Mouse (Mus musculus): ENCODE data around the gene Pias3. TPM values are rescaled to one million over a fixed set of nuclear protein-coding genes. Genes with fewer than 3 reads are reported as not detected.

Pias3 gene
- polyA plus RNA-seq, 1 experiment from 2014 or later = 16.1 TPM

DNA sequence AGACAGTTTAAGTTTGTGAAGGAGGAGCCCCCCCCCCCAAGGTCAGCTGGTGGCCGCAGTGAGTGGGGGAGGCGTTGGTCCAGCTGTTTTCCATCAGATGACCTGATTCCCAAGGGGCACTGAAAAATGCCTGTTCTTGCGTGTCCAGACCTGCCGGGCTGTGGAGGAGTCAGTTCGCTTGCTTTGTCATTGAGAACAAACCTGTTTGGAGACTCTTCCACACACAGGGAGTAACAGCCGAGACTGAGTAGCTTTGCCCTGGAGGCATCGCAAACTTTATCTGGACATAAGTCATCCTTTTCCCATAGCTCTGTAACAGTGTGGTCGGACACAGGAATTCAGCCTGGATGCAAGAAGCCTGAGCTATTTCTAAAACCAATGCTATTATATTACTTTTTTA lies 21.7 kb upstream of the Pias3 start:
- Histone ChIP-seq H3K4me2 (replicated peaks; ENCODE audit: low read depth) (no peak overlapping the region), H3K9ac (ENCODE audit: low read depth, low read length) (no peak overlapping the region), H3K36me3 (ENCODE audit: control insufficient read depth, insufficient read depth) (no peaks in the 10 kb centered on the region), H3K27ac (ENCODE audit: low read depth, low read length) (no peak overlapping the region), H3K27me3 (replicated peaks; ENCODE audit: control insufficient read depth, insufficient read depth, low read length) (no peaks in the 10 kb centered on the region; the same call in 1 of the 2 replicates), H3K4me3 (ENCODE audit: low read depth, low read length) (no peak overlapping the region), H3K9me3 (ENCODE audit: control insufficient read depth) (no peaks in the 10 kb centered on the region), H3K4me1 (replicated peaks; ENCODE audit: control insufficient read depth, insufficient read depth, low read length) (no peaks in the 10 kb centered on the region)
- TF ChIP-seq CTCF (IDR thresholded peaks at IDR 0.05; ENCODE audit: low read depth) = no peak
- 55% methylated on average over 8 of the region's 8 CpGs for WGBS
- ATAC-seq = no peak

GRCm38 (mm10) chr3:96675171-96675570 lies 21.0 kb upstream of the Pias3 start:
- H3K36me3 ChIP-seq (ENCODE audit: control insufficient read depth, insufficient read depth) = no peaks in the 10 kb centered on the region
- no peak overlapping the region for H3K4me3 ChIP-seq (ENCODE audit: low read depth, low read length)
- H3K27ac ChIP-seq (ENCODE audit: low read depth, low read length) = no peak overlapping the region
- H3K4me1 ChIP-seq (replicated peaks; ENCODE audit: control insufficient read depth, insufficient read depth, low read length) = no peaks in the 10 kb centered on the region
- 56% methylated on average over 3 of the region's 3 CpGs for WGBS
- H3K9ac ChIP-seq (ENCODE audit: low read depth, low read length) = no peak overlapping the region
- no peak overlapping the region for H3K4me2 ChIP-seq (replicated peaks; ENCODE audit: low read depth)
- TF ChIP-seq CTCF (IDR thresholded peaks at IDR 0.05; ENCODE audit: low read depth) = no peak
- ATAC-seq = no peak
- no peaks in the 10 kb centered on the region for H3K9me3 ChIP-seq (ENCODE audit: control insufficient read depth)
- no peaks in the 10 kb centered on the region; the same call in 1 of the 2 replicates for H3K27me3 ChIP-seq (replicated peaks; ENCODE audit: control insufficient read depth, insufficient read depth, low read length)

- Histone ChIP-seq H3K27me3 (replicated peaks; ENCODE audit: control insufficient read depth, insufficient read depth, low read length) (no peaks in the 10 kb centered on the region; the same call in 1 of the 2 replicates), H3K4me1 (replicated peaks; ENCODE audit: control insufficient read depth, insufficient read depth, low read length) (no peaks in the 10 kb centered on the region), H3K36me3 (ENCODE audit: control insufficient read depth, insufficient read depth) (no peaks in the 10 kb centered on the region), H3K27ac (ENCODE audit: low read depth, low read length) (no peak overlapping the region), H3K4me2 (replicated peaks; ENCODE audit: low read depth) (no peak overlapping the region), H3K9ac (ENCODE audit: low read depth, low read length) (no peak overlapping the region), H3K4me3 (ENCODE audit: low read depth, low read length) (no peak overlapping the region), H3K9me3 (ENCODE audit: control insufficient read depth) (no peaks in the 10 kb centered on the region)
- no peak for TF ChIP-seq CTCF (IDR thresholded peaks at IDR 0.05; ENCODE audit: low read depth)
- 47% methylated on average over 3 of the region's 3 CpGs for WGBS
- ATAC-seq = 0 out of 2 replicates have a peak, but pooled peaks have one; percentile 29
Observed at GRCm38 (mm10) chr3:96675690-96676089, 20.5 kb upstream of the Pias3 start.

- H3K27ac ChIP-seq (ENCODE audit: low read depth, low read length) = no peak overlapping the region
- ATAC-seq = no peak
- H3K36me3 ChIP-seq (ENCODE audit: control insufficient read depth, insufficient read depth) = no peaks in the 10 kb centered on the region
- H3K27me3 ChIP-seq (replicated peaks; ENCODE audit: control insufficient read depth, insufficient read depth, low read length) = 0 out of 2 replicates have a peak, but pooled peaks cover 3% of the 10 kb centered on the region
- H3K4me1 ChIP-seq (replicated peaks; ENCODE audit: control insufficient read depth, insufficient read depth, low read length) = no peaks in the 10 kb centered on the region
- H3K4me2 ChIP-seq (replicated peaks; ENCODE audit: low read depth) = no peak overlapping the region
- no peak overlapping the region for H3K9ac ChIP-seq (ENCODE audit: low read depth, low read length)
- 74% methylated on average over 7 of the region's 7 CpGs for WGBS
- no peak for TF ChIP-seq CTCF (IDR thresholded peaks at IDR 0.05; ENCODE audit: low read depth)
- no peaks in the 10 kb centered on the region for H3K9me3 ChIP-seq (ENCODE audit: control insufficient read depth)
- H3K4me3 ChIP-seq (ENCODE audit: low read depth, low read length) = no peak overlapping the region
Observed at GRCm38 (mm10) chr3:96678456-96678855, 17.7 kb upstream of the Pias3 start.

GRCm38 (mm10) chr3:96679159-96679674 lies 17.0 kb upstream of the Pias3 start:
- TF ChIP-seq CTCF (IDR thresholded peaks at IDR 0.05; ENCODE audit: low read depth) = no peak
- H3K27ac ChIP-seq (ENCODE audit: low read depth, low read length) = no peak overlapping the region
- no peaks in the 10 kb centered on the region for H3K36me3 ChIP-seq (ENCODE audit: control insufficient read depth, insufficient read depth)
- peak; percentile 57 for ATAC-seq
- H3K4me3 ChIP-seq (ENCODE audit: low read depth, low read length) = no peak overlapping the region
- no peak overlapping the region for H3K9ac ChIP-seq (ENCODE audit: low read depth, low read length)
- 0 out of 2 replicates have a peak, but pooled peaks cover 3% of the 10 kb centered on the region for H3K27me3 ChIP-seq (replicated peaks; ENCODE audit: control insufficient read depth, insufficient read depth, low read length)
- H3K4me1 ChIP-seq (replicated peaks; ENCODE audit: control insufficient read depth, insufficient read depth, low read length) = no peaks in the 10 kb centered on the region
- no peaks in the 10 kb centered on the region for H3K9me3 ChIP-seq (ENCODE audit: control insufficient read depth)
- no peak overlapping the region for H3K4me2 ChIP-seq (replicated peaks; ENCODE audit: low read depth)
- WGBS = 15% methylated on average over 5 of the region's 5 CpGs

DNA sequence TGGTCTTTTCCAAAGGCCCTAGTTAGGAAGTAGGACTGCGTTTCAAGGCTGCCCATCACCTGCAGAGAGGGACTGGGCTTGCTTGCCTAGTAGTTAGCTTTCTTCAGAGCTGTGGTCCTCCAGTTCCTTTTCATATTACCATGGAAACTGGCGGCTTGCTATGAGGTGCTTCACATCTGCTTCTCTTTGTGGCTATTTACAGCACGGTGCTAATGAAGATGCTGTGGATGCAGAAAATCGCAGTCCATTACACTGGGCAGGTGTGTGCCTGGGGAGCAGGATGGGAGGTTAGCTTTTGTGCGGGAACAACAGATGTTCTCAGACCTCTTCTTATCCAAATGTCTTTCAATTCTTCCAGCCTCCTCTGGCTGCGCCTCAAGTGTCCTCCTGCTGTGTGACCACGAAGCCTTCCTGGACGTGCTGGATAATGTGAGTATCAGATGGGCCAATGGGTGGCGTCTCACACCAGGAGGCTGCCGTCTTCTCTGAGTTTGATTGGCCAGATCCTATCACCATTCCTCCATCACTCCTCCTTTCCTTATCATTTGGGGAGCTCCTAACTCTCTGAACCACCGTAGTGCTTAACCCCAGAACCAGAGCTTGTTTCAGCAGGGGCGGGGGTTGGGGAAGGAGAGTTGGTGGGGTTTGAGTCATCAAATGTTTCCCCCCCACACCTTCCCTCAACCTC lies 15.8 kb upstream of the Pias3 start:
- WGBS = 53% methylated on average over 12 of the region's 12 CpGs

More for the DNA sequence above, 15.8 kb upstream of the Pias3 start:
- no peak for TF ChIP-seq CTCF (IDR thresholded peaks at IDR 0.05; ENCODE audit: low read depth)
- H3K9ac ChIP-seq (ENCODE audit: low read depth, low read length) = no peak overlapping the region
- no peaks in the 10 kb centered on the region for H3K36me3 ChIP-seq (ENCODE audit: control insufficient read depth, insufficient read depth)
- H3K4me1 ChIP-seq (replicated peaks; ENCODE audit: control insufficient read depth, insufficient read depth, low read length) = no peaks in the 10 kb centered on the region
- H3K27ac ChIP-seq (ENCODE audit: low read depth, low read length) = no peak overlapping the region
- H3K4me3 ChIP-seq (ENCODE audit: low read depth, low read length) = no peak overlapping the region
- no peak overlapping the region for H3K4me2 ChIP-seq (replicated peaks; ENCODE audit: low read depth)
- no peaks in the 10 kb centered on the region for H3K9me3 ChIP-seq (ENCODE audit: control insufficient read depth)
- no peak for ATAC-seq
- H3K27me3 ChIP-seq (replicated peaks; ENCODE audit: control insufficient read depth, insufficient read depth, low read length) = peaks cover 7% of the 10 kb centered on the region; the same call in 1 of the 2 replicates

Data from intestine, postnatal 0 days (tissue).